Mouse (Mus musculus): ENCODE measurements around the gene Fbxl17.

The Fbxl17 gene

GRCm38 (mm10) chr17:63326227-63326626 lies 173.6 kb downstream of the Fbxl17 start:
- no peak for DNase-seq

DNA sequence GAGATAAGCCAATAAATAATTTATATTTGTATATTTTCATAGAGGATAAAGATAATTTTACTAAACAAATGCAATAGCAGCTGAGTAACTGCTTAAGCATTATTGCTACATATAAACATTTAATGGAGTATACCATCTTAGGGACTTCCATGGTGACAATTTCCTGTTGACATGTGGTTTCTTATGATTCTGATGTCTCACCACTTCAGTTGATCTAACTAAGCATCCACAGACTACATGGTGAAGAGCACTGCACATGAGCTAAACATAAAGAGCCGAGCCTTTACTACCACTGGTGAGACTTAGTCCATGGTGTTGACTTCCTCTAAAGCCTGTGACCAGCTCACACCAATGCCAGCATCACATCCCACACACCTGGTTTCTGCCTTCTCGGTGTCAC lies 175.1 kb downstream of the Fbxl17 start:
- DNase-seq: no peak

GRCm38 (mm10) chr17:63324039-63324438 lies 175.8 kb downstream of the Fbxl17 start:
- peak; percentile 83 for DNase-seq

DNA sequence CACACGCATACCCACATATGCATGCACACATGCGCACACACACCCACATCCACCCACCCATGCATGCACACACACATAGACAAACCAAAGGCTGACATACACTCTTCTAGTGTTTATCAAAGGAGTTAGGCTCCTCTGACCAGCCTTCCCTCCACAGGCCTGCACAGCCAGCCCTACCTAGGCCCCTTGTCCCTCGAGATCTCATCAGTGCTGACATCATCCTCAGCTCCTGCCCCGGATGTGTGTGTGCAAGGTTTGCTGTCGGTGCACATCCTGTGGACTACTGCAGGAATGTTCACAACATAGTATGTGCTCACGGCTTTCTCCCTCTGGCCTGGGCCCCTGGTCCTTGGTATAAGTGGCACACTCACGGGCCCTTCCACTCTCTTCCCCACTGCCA lies 177.0 kb downstream of the Fbxl17 start:
- DNase-seq: peak; percentile 50

- peak; percentile 55 for DNase-seq
These were observed 178.5 kb downstream of the Fbxl17 start for GRCm38 (mm10) chr17:63321290-63321689.

- DNase-seq: no peak
These were observed 182.3 kb downstream of the Fbxl17 start for GRCm38 (mm10) chr17:63317518-63317917.

DNA sequence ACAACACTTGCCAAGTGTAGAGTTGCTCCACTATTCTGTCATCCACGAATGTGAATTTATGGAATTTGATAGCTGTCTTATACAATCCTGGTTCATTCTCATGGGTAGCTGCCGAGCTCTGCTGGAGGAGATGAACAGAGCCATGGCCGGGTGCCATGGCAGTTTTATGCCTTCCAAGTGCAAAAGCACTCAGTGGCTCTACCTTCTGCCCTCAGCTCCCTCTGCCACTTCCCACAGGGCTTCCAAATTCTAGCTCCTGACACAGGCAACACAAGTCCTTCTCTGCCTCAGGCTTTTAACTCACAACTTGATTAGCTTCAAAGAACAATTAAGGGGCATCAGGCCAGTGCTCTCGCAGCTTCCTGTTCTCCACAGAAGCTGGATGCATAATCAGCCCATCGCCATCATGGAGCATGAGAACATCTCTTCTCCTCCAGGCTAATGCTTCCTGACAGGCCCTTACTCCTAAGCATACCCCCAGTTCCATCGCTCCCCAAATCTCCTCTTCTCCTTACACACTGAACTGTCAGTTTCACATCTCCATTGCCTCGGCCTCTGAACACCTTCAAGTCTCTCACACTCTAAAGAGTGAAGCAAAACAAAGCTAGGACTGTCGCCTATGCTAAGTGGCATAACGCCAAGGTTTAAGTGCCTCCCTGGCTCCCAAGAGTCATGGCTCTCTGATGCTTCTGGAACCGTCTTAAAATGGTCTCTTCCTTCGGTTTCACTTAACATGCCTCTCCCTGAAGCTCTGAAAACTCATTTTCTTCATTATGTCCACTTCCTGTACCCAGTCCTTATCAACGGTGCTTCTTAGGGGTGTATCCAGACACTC lies 184.0 kb downstream of the Fbxl17 start:
- DNase-seq: no peak

GRCm38 (mm10) chr17:63312804-63313203 lies 187.0 kb downstream of the Fbxl17 start:
- DNase-seq: no peak

DNA sequence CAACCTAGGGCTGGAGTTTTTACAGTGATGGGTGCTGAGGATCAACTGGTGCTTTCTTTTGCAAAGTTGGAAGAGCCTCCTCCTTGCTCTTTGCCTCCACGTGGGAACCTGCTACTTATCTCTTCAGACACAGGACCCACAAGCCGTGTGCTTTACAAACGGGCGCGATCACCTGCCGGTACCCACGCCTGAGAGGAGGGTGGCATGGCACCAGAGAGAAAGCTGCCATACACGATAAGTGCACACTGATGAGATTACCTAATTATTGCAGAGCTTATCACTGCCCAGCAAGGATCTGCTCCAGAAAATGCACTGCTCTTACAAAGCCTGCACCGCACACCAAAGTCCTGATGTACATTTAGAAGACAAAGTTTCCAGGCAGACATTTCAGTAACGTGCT lies 187.5 kb downstream of the Fbxl17 start:
- peak; percentile 92 for DNase-seq

DNA sequence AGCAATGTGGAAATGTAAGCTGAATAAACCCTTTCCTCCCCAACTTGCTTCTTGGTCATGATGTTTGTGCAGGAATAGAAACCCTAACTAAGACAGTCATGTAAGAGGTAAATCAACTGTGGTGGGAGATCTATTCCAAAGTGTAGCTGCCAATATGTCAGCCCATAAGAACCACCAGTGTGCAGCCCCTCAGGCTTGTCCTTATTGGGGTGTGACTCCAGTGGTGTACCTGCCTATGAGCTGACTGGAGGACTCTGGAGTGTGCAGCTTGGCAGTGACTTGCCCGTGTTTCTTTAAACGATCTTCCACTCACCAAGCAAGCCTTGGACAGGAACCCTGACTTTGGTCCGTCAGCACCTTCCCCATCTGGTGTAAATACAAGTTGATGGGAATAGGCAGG lies 188.2 kb downstream of the Fbxl17 start:
- DNase-seq: peak; percentile 50

GRCm38 (mm10) chr17:63310021-63310420 lies 189.8 kb downstream of the Fbxl17 start:
- no peak for DNase-seq

DNA sequence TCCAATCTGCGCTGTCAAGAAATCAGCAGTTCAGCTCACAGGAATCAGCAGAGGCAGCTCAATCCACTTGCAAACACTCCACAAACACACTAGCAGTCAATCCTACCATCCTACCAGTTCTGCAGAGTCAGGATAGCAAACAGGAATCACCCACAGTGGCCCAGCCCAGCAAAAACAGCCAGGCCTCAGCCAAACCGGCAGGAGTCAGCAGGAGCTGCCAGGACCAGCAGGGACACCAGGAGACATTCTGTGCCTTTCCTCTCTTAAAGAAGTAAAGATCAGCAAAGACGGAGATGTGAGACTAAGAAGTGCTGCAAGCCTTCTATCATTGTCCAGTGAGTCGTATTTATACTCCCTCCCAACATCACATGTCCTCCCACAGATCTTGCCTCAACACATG lies 196.0 kb downstream of the Fbxl17 start:
- DNase-seq: no peak

DNA sequence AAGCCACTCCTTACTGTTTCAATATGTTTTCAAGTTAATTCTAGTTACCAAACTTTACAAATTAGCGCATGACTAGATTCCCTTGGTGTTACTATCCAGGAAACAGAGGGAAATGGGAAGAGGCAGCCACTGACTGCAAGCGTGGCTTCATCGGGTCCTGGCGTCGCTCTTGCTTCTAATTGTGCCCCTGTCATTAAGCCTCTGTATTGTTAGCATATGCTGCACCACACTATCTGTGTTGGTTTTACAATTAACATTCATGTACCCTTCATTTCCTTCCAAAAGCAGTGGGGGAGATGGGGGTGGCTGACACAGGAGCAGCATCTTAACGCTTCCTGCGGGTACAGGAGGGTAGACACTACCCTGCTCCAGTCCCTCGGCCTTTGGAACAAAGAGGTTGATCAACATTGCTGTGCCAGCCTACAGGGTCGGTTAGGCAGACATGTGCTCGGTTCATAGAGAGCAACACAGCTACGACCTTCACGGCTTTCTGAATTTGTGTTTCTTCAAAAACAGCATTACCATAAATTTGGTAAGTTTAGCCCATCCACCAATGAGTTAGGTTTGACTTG lies 197.9 kb downstream of the Fbxl17 start:
- DNase-seq: no peak

DNA sequence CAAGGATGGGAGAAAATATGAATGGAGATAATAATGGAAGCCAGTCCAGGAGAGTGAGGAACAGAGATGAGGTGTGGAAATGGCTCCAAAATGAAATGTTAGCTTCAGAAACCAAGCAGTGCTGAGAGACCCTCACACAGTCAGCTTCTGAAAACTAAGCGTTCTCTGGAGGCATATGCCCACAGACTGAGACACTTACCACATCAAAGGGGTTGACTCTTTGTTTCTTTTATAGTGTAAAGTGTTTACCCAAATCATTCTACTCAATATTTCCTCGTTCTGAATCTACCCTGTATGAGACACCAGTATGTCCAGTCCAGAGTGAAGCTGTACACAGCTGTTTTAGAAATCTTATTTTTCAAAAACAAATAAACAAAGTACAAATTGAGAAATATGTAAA lies 204.3 kb downstream of the Fbxl17 start:
- no peak for DNase-seq

DNA sequence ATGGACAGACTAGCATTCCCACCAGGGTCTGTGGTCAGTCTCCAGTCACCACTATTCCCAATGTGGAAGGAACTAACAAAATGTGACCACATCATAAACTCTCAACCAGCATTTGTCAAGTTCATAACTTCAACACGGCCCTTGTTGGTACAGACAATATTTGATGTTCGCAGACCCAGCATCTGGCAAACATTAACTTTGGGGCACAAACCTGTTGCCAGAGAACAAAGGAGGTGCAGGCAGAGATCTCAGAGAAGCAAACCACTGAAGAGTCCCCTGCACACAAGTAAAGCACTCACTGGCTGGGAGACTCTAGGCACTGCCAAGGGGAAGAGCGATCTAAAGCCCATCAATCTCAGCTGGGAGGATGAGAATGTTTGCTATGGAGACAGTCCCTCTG lies 204.9 kb downstream of the Fbxl17 start:
- DNase-seq: no peak

DNA sequence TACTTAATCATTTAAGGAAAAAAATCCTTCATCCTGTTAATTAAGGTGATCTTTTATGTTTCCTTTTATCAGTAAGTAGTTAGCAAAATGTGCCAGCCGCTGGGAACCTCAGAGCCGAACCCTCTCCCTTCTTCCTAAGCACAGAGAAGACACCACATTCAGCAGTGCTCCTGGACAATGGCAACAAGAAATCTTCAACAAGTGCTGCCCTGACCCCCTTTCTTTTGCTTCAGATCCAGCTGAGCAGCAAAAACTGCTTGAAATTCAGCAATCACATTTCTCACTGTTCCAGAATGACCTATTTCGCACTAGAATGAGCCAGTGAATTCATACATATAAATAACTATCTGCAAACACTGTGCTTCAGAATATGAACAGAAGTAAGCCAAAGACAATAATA lies 205.8 kb downstream of the Fbxl17 start:
- DNase-seq: no peak

DNA sequence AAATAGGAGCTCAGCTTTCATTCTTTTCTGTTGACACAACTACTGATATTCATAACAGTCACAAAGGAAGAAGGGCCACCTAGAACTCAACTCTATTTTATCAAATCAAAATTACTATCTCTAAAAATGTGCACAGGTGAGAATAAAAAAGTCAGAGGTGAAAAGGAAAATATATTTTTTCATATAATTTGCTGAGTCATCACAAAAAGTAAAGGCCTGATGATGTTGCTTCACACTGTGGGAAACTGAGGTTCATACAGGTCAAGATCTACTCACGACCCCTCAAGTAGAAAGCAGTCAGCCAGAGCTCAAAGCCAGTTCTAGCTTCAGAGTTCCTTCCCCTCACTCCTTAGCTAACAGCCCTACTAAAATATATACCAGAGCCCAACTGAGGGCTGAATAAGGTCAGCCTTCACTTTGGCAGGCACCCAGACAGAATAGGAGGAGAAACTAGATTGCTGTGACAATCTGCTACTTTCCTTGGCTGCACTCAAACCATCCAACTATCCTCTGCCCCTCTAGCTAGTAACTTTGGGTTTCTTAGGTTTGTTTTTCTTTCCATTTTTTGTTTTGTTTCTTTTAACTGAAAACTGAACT lies 210.4 kb downstream of the Fbxl17 start:
- DNase-seq: no peak

DNA sequence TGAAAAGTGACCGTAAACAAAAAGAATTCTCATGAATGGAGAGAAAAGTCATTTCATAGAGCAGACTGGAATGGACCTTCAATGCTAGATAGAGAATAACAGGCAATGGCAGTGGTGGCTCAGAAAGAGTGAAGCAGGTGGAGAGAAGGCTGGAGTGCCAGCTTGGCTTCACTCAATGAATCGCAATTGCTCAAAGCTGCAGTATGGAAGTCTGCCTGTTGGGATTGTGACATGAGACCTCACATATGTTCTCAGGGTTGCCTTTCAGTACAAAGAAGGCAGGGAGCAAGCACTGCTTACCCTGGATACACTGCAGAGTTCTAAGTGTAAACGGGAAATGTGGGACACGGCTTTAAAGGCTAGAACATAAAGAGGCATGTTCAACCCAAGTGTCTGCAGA lies 211.0 kb downstream of the Fbxl17 start:
- no peak for DNase-seq

DNA sequence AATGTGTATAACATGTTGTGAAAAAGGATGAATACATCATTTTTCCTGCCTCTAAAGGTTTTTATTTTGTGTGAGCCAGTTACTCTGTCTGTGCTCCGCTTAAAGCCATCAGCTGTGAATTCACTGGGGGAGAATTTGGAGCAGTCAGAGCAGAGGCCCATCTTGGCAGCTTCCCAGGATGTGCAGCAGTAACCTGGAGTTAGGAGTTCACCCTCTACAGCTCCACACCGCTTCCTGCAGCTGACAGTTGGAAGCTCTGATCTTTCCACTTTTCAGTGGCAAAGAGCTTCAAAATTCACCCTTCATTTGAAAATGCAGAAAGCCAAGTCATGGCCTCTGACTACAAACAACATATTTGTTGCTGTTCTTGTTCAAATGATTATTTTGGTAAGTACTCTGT lies 212.4 kb downstream of the Fbxl17 start:
- DNase-seq: peak; percentile 24

DNA sequence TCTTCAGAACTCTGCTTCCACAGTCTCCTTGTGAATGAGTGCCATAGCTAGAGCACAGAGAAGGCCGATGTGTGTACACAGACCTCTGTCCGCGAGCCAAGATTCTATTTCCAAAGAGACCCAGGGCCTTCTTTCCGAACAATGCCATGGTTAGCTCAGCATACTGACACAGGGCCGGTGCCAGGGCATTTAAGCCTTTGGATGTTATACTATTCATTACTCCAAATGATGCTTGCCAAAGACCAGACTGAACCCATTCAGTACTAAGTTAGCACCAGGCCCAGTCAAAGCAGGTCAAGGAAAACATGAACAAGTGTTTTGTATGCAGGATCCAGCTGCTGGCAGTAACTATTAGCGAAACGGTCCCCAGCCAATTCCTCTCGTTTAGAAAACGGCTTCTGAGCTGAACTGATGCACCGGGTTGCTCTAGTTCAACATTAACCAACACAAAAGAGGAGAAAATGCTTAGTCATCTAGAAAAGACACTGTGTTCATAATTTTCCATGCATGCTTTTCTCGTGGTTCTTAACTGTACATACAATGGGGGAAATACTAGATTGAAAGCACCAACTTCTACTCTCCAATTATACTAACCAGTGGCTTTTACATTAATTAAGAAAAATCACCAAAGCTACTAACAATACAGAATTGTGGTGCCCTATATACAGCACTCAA lies 214.4 kb downstream of the Fbxl17 start:
- no peak for DNase-seq

DNA sequence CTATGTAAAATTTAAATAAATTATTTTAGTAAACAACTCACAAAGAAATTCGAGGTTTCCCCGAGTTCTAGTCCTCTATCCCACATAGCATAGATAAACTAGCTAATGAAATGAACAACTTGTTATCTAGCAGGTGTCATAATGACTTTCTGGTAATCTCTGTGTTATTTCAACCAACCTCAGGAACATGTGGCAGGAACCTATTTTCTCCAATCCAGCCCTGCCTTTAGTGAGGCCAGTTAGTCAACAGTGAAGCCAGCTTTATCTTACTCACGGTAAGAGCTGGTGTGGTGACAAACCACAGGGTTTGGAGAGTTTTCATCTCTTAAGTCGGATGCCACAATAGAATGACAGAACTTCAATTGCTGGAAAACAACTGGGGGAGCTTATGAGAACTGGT lies 215.7 kb downstream of the Fbxl17 start:
- no peak for DNase-seq

DNA sequence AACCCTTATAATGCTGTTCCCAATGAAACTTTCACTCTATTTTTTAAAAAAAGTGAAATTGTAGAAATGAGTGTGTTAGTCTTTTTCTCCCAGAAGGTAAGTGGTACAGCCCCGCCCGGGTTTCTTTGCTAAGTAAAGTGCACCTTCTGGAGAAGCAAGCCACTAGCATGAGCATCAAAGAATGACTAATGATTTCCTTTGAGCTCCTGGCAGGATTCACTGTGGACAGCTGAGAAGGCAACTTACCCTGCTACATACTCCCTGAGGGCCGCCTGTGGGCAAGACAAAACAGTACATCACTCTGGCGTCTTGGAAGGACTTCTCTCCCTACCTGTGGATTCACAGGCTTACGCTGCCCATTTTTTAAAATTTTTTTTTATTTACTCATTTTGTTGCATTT lies 217.8 kb downstream of the Fbxl17 start:
- DNase-seq: no peak

DNA sequence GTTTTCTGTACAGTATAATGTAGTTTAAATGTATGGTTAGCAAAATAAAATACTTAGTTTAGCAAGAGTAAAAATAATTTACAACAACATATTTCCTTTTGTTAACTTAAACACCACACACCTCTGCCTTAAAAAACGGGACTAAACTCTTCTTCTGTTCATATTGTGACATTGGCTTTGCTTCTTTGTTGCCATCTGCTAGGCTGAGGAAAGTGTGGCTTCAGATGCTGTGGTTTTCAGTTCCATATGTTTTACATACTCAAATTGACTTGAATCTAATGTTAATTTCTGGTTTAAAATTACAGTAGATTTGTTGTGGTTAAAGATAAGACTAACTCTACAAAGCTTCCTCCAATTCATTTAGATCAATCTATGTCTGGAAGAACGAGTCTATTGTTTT lies 218.8 kb downstream of the Fbxl17 start:
- no peak for DNase-seq

- no peak for DNase-seq
These were observed 220.7 kb downstream of the Fbxl17 start for GRCm38 (mm10) chr17:63279144-63279543.

Data from liver (tissue).